Mouse (Mus musculus): ENCODE data around the gene Thyn1.

Thyn1 gene

GRCm38 (mm10) chr9:26999461-27000395 is at the start of gene Thyn1, which contains the start of gene Acad8:
Gene Thyn1, plus strand, starts transcription at chr9:26999710.
Gene Acad8, minus strand, starts transcription at chr9:26999566.
- peak; percentile 74 to 85 for DNase-seq (ENCODE audit: low read depth in 1 of 2, low spot score in 2 of 2)

- DNase-seq (ENCODE audit: low read depth in 1 of 2, low spot score in 2 of 2), result no peak
Observed at GRCm38 (mm10) chr9:26977754-26978153, 21.8 kb upstream of the Thyn1 start.

GRCm38 (mm10) chr9:26978776-26979175 is 20.7 kb upstream of the Thyn1 start:
- no peak for DNase-seq (ENCODE audit: low read depth in 1 of 2, low spot score in 2 of 2)

GRCm38 (mm10) chr9:26985090-26985613 is 14.4 kb upstream of the Thyn1 start:
- DNase-seq (ENCODE audit: low read depth in 1 of 2, low spot score in 2 of 2), result no peak

- DNase-seq (ENCODE audit: low read depth in 1 of 2, low spot score in 2 of 2), result no peak
Observed at GRCm38 (mm10) chr9:26985668-26986277, 13.7 kb upstream of the Thyn1 start.

- DNase-seq (ENCODE audit: low read depth in 1 of 2, low spot score in 2 of 2), result no peak
Observed at GRCm38 (mm10) chr9:26990181-26990580, 9.3 kb upstream of the Thyn1 start.

- no peak for DNase-seq (ENCODE audit: low read depth in 1 of 2, low spot score in 2 of 2)
Observed at GRCm38 (mm10) chr9:26993118-26993517, 6.4 kb upstream of the Thyn1 start.

GRCm38 (mm10) chr9:26993900-26994299 is 5.6 kb upstream of the Thyn1 start:
- no peak for DNase-seq (ENCODE audit: low read depth in 1 of 2, low spot score in 2 of 2)

DNA sequence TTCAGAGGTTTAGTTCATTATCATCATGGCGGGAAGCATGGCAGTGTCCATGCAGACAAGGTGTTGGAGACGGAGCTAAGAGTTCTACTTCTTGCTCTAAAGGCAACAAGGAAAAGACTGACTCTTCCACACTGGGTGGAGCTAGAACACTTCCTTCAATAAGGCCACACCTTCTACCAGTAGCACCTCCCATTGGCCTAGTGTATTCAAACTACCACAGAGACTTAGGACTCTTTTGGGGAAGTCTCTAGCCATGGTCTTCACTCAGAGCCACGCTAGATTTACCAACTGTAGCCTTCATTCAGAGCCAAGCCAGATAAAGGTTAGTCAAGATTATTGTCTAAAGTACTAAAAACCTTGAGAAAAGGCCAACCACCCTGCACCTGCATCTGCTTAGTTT is 2.4 kb upstream of the Thyn1 start:
- no peak for DNase-seq (ENCODE audit: low read depth in 1 of 2, low spot score in 2 of 2)

DNA sequence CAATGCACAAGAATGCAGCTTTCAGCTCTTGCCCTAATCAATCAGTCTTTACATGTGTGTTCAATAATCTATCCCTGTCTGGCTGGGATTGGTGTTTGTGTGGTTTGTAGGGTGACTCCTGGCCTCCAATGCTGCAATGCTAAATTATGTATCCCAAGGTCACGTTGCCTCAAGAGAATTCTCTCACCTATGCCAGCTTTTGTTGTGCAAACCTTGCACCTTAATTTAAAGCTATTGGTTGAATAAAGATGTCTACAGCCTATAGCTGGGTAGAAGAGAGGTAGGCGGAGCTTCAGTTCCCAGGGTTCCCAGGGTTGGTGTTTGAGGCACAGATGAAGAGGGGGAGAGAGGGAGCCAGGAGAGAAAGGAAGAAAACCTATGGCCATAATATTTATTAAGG is 2.0 kb upstream of the Thyn1 start:
- DNase-seq (ENCODE audit: low read depth in 1 of 2, low spot score in 2 of 2), result no peak

DNA sequence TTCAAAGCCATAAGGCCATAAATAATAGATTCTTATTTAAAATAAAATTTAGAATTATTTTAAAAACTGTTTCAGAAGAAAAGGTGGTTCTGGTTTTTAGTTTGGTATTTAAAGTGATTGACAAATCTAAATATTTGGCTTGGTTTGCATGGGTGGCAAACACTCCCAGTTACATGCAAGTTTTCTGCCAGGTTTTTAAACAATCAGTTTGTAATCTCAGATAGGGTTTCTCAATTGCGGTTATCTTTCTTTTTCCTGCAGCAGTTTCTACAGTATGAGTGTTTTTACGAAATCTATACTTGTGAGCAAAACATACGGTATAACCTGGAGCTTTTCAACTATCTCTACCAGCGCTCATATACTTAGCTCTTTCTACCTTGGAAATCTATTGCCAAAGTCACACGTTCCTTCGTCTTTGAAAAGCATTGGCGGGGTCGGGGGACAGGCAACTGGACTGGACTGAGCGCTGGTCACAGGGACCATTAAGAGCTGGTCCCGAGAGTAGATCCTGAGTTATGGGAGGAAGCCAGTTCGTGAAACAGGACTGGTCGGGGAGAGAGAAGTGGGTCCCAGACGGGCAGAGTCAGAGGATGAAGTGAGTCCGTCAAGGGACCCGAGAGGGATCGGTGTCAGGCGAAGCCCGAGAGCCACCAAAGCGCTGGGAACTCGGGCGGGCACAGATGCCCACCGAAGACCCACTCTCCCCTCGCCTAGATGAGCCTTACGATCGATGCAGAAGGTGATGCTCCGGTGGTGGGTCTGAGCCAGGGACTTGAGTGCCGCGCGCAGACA is 645 bp upstream of the Thyn1 start:
- no peak for DNase-seq (ENCODE audit: low read depth in 1 of 2, low spot score in 2 of 2)

DNA sequence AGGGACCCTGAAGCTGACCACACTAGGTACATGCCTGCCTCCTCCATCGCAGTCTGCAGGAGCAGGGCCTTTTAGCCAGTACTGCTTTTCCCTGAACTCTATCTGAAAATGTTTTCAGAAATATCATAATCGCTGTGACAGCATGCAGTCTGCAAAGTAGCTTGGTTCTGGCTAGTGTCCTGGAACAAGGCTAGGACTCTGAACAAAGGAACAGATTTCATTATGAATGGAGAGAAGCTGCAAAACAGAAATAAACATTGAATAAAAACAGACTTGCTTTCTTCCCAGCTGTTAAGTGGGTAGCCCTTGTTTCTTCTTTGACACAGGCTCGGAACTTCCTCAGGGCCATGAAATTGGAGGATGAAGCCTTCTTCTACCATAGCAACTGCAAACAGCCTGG is 5.7 kb downstream of the Thyn1 start:
- no peak for DNase-seq (ENCODE audit: low read depth in 1 of 2, low spot score in 2 of 2)

DNA sequence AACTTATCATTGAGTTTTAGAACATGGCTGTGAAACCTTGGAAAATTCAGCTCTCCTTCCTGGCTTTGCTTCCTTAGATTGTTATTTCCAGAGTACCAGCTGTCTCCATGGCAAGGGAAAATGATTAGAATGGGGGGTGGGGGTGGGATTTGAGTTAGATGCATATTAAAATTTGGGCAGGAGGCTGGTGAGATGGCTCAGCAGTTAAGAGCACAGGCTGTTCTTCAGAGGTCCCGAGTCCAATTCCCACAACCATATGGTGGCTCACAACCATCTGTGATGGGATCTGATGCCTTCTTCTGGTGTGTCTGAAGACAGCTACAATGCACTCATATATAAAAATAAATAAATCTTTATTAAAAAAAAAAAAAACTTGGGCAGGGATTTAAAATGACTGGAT is 6.4 kb downstream of the Thyn1 start:
- DNase-seq (ENCODE audit: low read depth in 1 of 2, low spot score in 2 of 2), result no peak

DNA sequence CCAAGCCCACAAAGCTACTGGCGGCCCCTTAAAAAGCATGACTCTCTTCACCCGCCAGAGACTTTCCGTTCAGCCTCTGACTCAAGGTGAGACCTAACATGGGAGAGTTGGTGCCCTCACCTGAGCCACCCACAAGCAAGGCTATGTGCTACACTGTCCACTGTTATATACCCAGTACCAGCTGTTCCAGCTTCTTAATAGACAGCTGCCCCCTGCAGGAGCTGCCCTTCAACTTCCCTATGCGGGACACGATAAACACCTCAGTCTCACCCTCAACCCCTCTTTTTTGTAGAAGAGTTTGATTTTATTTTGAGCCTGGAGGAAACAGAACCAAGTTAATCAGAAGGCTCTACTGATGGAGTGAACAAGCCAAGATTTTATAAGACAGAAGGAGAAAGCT is 7.4 kb downstream of the Thyn1 start:
- no peak for DNase-seq (ENCODE audit: low read depth in 1 of 2, low spot score in 2 of 2)

GRCm38 (mm10) chr9:27009231-27009630 is 9.7 kb downstream of the Thyn1 start:
- no peak for DNase-seq (ENCODE audit: low read depth in 1 of 2, low spot score in 2 of 2)

GRCm38 (mm10) chr9:27011572-27011971 is 12.1 kb downstream of the Thyn1 start:
- DNase-seq (ENCODE audit: low read depth in 1 of 2, low spot score in 2 of 2), result no peak

- no peak for DNase-seq (ENCODE audit: low read depth in 1 of 2, low spot score in 2 of 2)
Observed at GRCm38 (mm10) chr9:27018961-27019360, 19.5 kb downstream of the Thyn1 start.

DNA sequence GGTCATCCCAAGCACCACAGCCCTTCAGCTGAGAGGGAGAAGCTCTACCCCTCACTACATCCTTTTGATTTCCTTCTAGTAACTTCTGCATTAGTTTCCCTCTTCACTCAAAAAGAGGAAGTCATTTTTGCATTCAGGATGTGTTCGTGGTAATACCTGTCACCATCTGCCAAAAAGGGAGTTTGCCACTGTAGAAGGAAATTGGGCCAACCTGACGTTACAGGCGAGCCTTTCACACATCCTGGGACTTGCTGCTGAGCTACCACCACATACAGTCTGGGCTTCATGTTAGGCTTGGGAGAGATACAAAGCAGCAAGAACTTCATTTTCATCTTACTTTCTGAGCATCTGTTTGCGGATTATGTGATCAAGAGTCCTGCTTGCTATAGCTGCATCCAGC is 24.2 kb downstream of the Thyn1 start:
- DNase-seq (ENCODE audit: low read depth in 1 of 2, low spot score in 2 of 2), result no peak

GRCm38 (mm10) chr9:27026708-27027107 is 27.2 kb downstream of the Thyn1 start:
- no peak for DNase-seq (ENCODE audit: low read depth in 1 of 2, low spot score in 2 of 2)

GRCm38 (mm10) chr9:27029022-27029827 is 29.7 kb downstream of the Thyn1 start:
- DNase-seq (ENCODE audit: low read depth in 1 of 2, low spot score in 2 of 2), result no peak

Data from monocyte, adult 2 months (primary cell).